Mouse (Mus musculus): ENCODE measurements around the gene Plekha7.

GRCm38 (mm10) chr7:116186847-116187246 lies 121.3 kb downstream of the Plekha7 start:
- TF ChIP-seq CTCF (IDR thresholded peaks at IDR 0.05; ENCODE audit: extremely low read depth, insufficient read length, insufficient replicate concordance, low read depth, low read length) = no peak
- no peak for TF ChIP-seq POLR2A (IDR thresholded peaks at IDR 0.05; ENCODE audit: low read depth, low read length)

Data from small intestine, adult 2 months (tissue).